In the genomic region with DNA sequence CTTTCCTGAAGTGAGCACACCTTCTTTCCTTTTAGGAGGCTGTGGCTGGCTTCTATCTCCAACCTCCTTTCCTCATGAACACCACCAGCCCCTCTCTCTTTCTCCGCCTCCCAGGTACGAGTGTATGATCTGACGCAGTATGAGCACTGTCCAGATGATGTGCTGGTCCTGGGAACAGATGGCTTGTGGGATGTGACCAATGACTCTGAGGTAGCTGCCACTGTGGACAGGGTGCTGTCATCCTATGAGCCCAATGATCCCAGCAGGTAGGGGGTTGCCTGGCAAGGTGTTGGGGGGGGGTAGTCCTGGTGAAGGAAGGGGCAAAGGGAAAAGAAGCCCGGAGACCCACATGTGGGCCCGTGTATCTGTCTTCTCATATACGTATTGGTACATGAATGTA, we compare ENCODE assay signal across 31 mouse cellular contexts. TPM values are rescaled to one million over a fixed set of nuclear protein-coding genes. Genes with fewer than 3 reads are reported as not detected.
"Had no signal": no experiment of that assay in that cellular context is flagged by ENCODE, and none has a peak within 500 bp of the region (broad histone marks: within the 10 kb centered on the region; RNA-seq: fewer than 3 reads in every experiment).

No protein-coding gene starts in this region.

- H3K9ac ChIP-seq: embryonic facial prominence, embryonic 12.5 days; embryonic facial prominence, embryonic 13.5 days; embryonic facial prominence, embryonic 15.5 days; forebrain, embryonic 12.5 days; forebrain, embryonic 13.5 days; forebrain, embryonic 15.5 days; forebrain, postnatal 0 days had no signal

- DNase-seq: cerebellum, adult 2 months; cerebellum, adult 8-10 months; cerebellum, adult 9-10 months; cerebellum, adult 9-11 months; cerebellum, postnatal 10 days; cerebellum, postnatal 14 days; cerebellum, postnatal 25 days; cerebellum, postnatal 36 days; embryo, embryonic 11 days; forebrain, postnatal 0 days; gastrocnemius, adult 2 months; gastrocnemius, postnatal 10 days; gastrocnemius, postnatal 14 days; gastrocnemius, postnatal 25 days; gastrocnemius, postnatal 36 days; heart, adult 18-20 months; heart, adult 2 months had no signal

- H3K36me3 ChIP-seq: embryonic facial prominence, embryonic 10.5 days; embryonic facial prominence, embryonic 12.5 days; embryonic facial prominence, embryonic 13.5 days; embryonic facial prominence, embryonic 15.5 days; forebrain, embryonic 10.5 days; forebrain, embryonic 12.5 days; forebrain, embryonic 15.5 days had no signal

- H3K4me2 ChIP-seq: embryonic facial prominence, embryonic 12.5 days; embryonic facial prominence, embryonic 13.5 days; embryonic facial prominence, embryonic 15.5 days; forebrain, embryonic 12.5 days; forebrain, embryonic 13.5 days; forebrain, embryonic 15.5 days had no signal

- H3K4me3 ChIP-seq: embryonic facial prominence, embryonic 10.5 days; embryonic facial prominence, embryonic 12.5 days; embryonic facial prominence, embryonic 13.5 days; embryonic facial prominence, embryonic 15.5 days; erythroblast, embryonic 14.5 days; forebrain, embryonic 10.5 days; forebrain, embryonic 12.5 days; forebrain, embryonic 13.5 days; forebrain, embryonic 15.5 days; gastrocnemius, adult 2 months; heart, adult 2 months had no signal

- H3K27ac ChIP-seq: embryonic facial prominence, embryonic 10.5 days; embryonic facial prominence, embryonic 12.5 days; embryonic facial prominence, embryonic 13.5 days; embryonic facial prominence, embryonic 15.5 days; forebrain, embryonic 10.5 days; forebrain, embryonic 12.5 days; forebrain, embryonic 13.5 days; forebrain, embryonic 15.5 days; gastrocnemius, adult 2 months; heart, adult 2 months had no signal

- ATAC-seq: forebrain, embryonic 13.5 days; forebrain, embryonic 14.5 days; forebrain, embryonic 15.5 days; forebrain, embryonic 16.5 days; forebrain, postnatal 0 days had no signal

- H3K9me3 ChIP-seq: embryonic facial prominence, embryonic 10.5 days; embryonic facial prominence, embryonic 12.5 days; embryonic facial prominence, embryonic 13.5 days; embryonic facial prominence, embryonic 15.5 days; forebrain, embryonic 10.5 days; forebrain, embryonic 12.5 days; forebrain, embryonic 13.5 days; forebrain, embryonic 15.5 days had no signal

RNA-seq across cellular contexts. Expression of a gene that starts 2.9 kb away (rescaled TPM):
- total RNA-seq: granulocyte monocyte progenitor cell, adult 5-6 weeks had no signal

RNA-seq across cellular contexts. Expression of a gene that starts 3.6 kb away (rescaled TPM):
- total RNA-seq: common myeloid progenitor, adult 5-6 weeks; granulocyte monocyte progenitor cell, adult 5-6 weeks had no signal
- polyA plus RNA-seq: embryonic facial prominence, embryonic 11.5 days; erythroblast, embryonic 14.5 days; forebrain, embryonic 10.5 days had no signal

RNA-seq across cellular contexts. Expression of a gene that starts 4.4 kb away (rescaled TPM):
- total RNA-seq: granulocyte monocyte progenitor cell, adult 5-6 weeks had no signal
- polyA plus RNA-seq: erythroblast, embryonic 14.5 days had no signal
